Mouse (Mus musculus) forebrain, postnatal 0 days (tissue): ENCODE data around the gene Fam71e2. TPM values are rescaled to one million over a fixed set of nuclear protein-coding genes. Genes with fewer than 3 reads are reported as not detected.
A peak's percentile ranks its signal among the peaks of the same experiment; 100 is the strongest.
"Not testable (repeated sequence)": the region's sequence is repeated elsewhere in the genome, so short reads cannot be mapped to it uniquely, and the experiment has no call there.

Experiments
- ATAC-seq: fragments of 200-750 bp; cut with Nextera tagmentation; 2 replicates; pipeline ENCODE4 v1.8.0; 2017; ENCODE audit warnings: mild to moderate bottlenecking, moderate library complexity
- DNase-seq: peaks from one replicate; pipeline ENCODE4 v3.0.0-alpha.2; 2015
- H3K27ac ChIP-seq: fragments of 300-500 bp; sonication (generic); 2 replicates; pipeline ENCODE4 v1.5.1; 2014; ENCODE audit warnings: low read depth, mild to moderate bottlenecking, antibody characterized with exemption, low read length, moderate library complexity, mixed read lengths
- H3K27me3 ChIP-seq: fragments of 300-500 bp; sonication (generic); 2 replicates; pipeline ENCODE4 v1.6.1; 2014; ENCODE audit warnings: mild to moderate bottlenecking, low read length, mixed read lengths; ENCODE audit not compliant: insufficient read depth
- H3K36me3 ChIP-seq: fragments of 300-500 bp; sonication (generic); 2 replicates; pipeline ENCODE4 v1.6.1; 2014; ENCODE audit warnings: mild to moderate bottlenecking, moderate library complexity; ENCODE audit not compliant: insufficient read depth
- H3K4me1 ChIP-seq: fragments of 300-500 bp; sonication (generic); 2 replicates; pipeline ENCODE4 v1.6.1; 2014; ENCODE audit warnings: antibody characterized with exemption; ENCODE audit not compliant: insufficient read depth
- H3K4me2 ChIP-seq: fragments of 300-500 bp; sonication (generic); 2 replicates; pipeline ENCODE4 v1.6.1; 2014; ENCODE audit warnings: low read depth, mild to moderate bottlenecking, moderate library complexity
- H3K4me3 ChIP-seq: fragments of 300-500 bp; sonication (generic); 2 replicates; pipeline ENCODE4 v1.5.1; 2014; ENCODE audit warnings: low read depth, low read length, mixed read lengths
- H3K9ac ChIP-seq: fragments of 300-500 bp; sonication (generic); 2 replicates; pipeline ENCODE4 v1.6.1; 2014; ENCODE audit warnings: mild to moderate bottlenecking
- H3K9me3 ChIP-seq: fragments of 300-500 bp; sonication (generic); 2 replicates; pipeline ENCODE4 v1.6.1; 2016; ENCODE audit warnings: low read length
- CTCF ChIP-seq: sonication (generic); IDR thresholded peaks from 2 replicates; pipeline ENCODE4 v1.5.1; 2016; ENCODE audit warnings: antibody characterized with exemption, control low read depth, low read depth
- WGBS: fragments of 180-500 bp; shearing (Covaris S2); extraction: QIAGEN DNeasy Blood & Tissue Kit; methylation state at CpG from one replicate; pipeline ENCODE4 v1.1.7; 2014; 5-methylcytosine and 5-hydroxymethylcytosine counted together
- polyA plus RNA-seq: library from polyadenylated mRNA; unstranded; fragments of >200 nt; fragmentation: Nextera tagmentation; extraction: Ambion mirVana; gene quantifications from 2 replicates; pipeline ENCODE4 v1.2.1, GENCODE M21; 2015
- total RNA-seq: library from RNA; depleted of rRNA; stranded (reverse); fragments of >200 nt; gene quantifications from 2 replicates; pipeline ENCODE4 v1.2.3, GENCODE M21; 2014

Fam71e2 gene
- total and polyA plus RNA-seq, 2 experiments from 2014 or later: not detected

- 91% methylated on average over 7 of the region's 7 CpGs for WGBS
- TF ChIP-seq CTCF: peak; percentile 77
These were observed 35.6 kb upstream of the Fam71e2 start for GRCm38 (mm10) chr7:4806716-4807115.

GRCm38 (mm10) chr7:4802247-4802646, 31.1 kb upstream of the Fam71e2 start:
- no peak for TF ChIP-seq CTCF
- Histone ChIP-seq H3K4me2 (no peak overlapping the region), H3K9me3 (no peaks in the 10 kb centered on the region), H3K9ac (no peak overlapping the region), H3K27ac (no peak overlapping the region), H3K36me3 (peaks cover 12% of the 10 kb centered on the region), H3K27me3 (no peaks in the 10 kb centered on the region), H3K4me1 (no peaks in the 10 kb centered on the region), H3K4me3 (no peak overlapping the region)
- DNase-seq (no peak), ATAC-seq (no peak)

More at GRCm38 (mm10) chr7:4806716-4807115, 35.6 kb upstream of the Fam71e2 start:
- Histone ChIP-seq H3K27ac (no peak overlapping the region), H3K4me3 (no peak overlapping the region), H3K27me3 (no peaks in the 10 kb centered on the region), H3K4me2 (no peak overlapping the region), H3K9ac (no peak overlapping the region), H3K4me1 (no peaks in the 10 kb centered on the region), H3K9me3 (no peaks in the 10 kb centered on the region), H3K36me3 (peaks cover 19% of the 10 kb centered on the region)
- ATAC-seq (peak; percentile 61; the same call in 1 of the 2 replicates), DNase-seq (peak; percentile 65)

- H3K9me3 ChIP-seq: no peaks in the 10 kb centered on the region
- peaks cover 26% of the 10 kb centered on the region for H3K36me3 ChIP-seq
- no peak overlapping the region for H3K4me2 ChIP-seq
- 69% methylated on average over 7 of the region's 7 CpGs for WGBS
- TF ChIP-seq CTCF: peak; percentile 79
- peak; percentile 68 for DNase-seq
- 0 out of 2 replicates have a peak, but pooled peaks cover 4% of the 10 kb centered on the region for H3K4me1 ChIP-seq
- H3K27ac ChIP-seq: no peak overlapping the region
- ATAC-seq: peak; percentile 25; the same call in 1 of the 2 replicates
- no peak overlapping the region for H3K4me3 ChIP-seq
- H3K9ac ChIP-seq: no peak overlapping the region
- H3K27me3 ChIP-seq: no peaks in the 10 kb centered on the region
These were observed 24.8 kb upstream of the Fam71e2 start for GRCm38 (mm10) chr7:4795767-4796433.

- ATAC-seq: no peak
- DNase-seq: no peak
- no peak overlapping the region for H3K9ac ChIP-seq
- no peak overlapping the region for H3K4me2 ChIP-seq
- WGBS: 86% methylated on average over 3 of the region's 3 CpGs
- H3K36me3 ChIP-seq: peaks cover 26% of the 10 kb centered on the region
- no peaks in the 10 kb centered on the region for H3K9me3 ChIP-seq
- 0 out of 2 replicates have a peak, but pooled peaks cover 4% of the 10 kb centered on the region for H3K4me1 ChIP-seq
- H3K4me3 ChIP-seq: no peak overlapping the region
- no peaks in the 10 kb centered on the region for H3K27me3 ChIP-seq
- TF ChIP-seq CTCF: no peak
- no peak overlapping the region for H3K27ac ChIP-seq
These were observed 23.6 kb upstream of the Fam71e2 start for GRCm38 (mm10) chr7:4794631-4795168.

GRCm38 (mm10) chr7:4793674-4794073, 22.6 kb upstream of the Fam71e2 start:
- Histone ChIP-seq H3K4me1 (0 out of 2 replicates have a peak, but pooled peaks cover 4% of the 10 kb centered on the region), H3K27me3 (no peaks in the 10 kb centered on the region), H3K27ac (no peak overlapping the region), H3K9me3 (no peaks in the 10 kb centered on the region), H3K9ac (peak overlapping the region; percentile 91), H3K4me3 (peak overlapping the region; percentile 93), H3K4me2 (peak overlapping the region; percentile 73), H3K36me3 (peaks cover 26% of the 10 kb centered on the region)
- 34% methylated on average over 4 of the region's 4 CpGs for WGBS
- DNase-seq (no peak), ATAC-seq (no peak)
- TF ChIP-seq CTCF: no peak

GRCm38 (mm10) chr7:4793248-4793647, 22.1 kb upstream of the Fam71e2 start:
- H3K27me3 ChIP-seq, H3K4me1 ChIP-seq, H3K9me3 ChIP-seq, DNase-seq: not testable (repeated sequence)
- under 1% methylated on average over 31 of the region's 31 CpGs for WGBS
- peaks cover 26% of the 10 kb centered on the region for H3K36me3 ChIP-seq
- peak overlapping the region; percentile 91 for H3K9ac ChIP-seq
- peak; percentile 13 for ATAC-seq
- H3K27ac ChIP-seq: peak overlapping the region; percentile 89
- peak overlapping the region; percentile 73 for H3K4me2 ChIP-seq
- H3K4me3 ChIP-seq: peak overlapping the region; percentile 93
